Mouse (Mus musculus) lung, embryonic 15.5 days (tissue): Measurements from ENCODE around the gene Fap. TPM values are rescaled to one million over a fixed set of nuclear protein-coding genes. Genes with fewer than 3 reads are reported as not detected.

Experiments used
- ATAC-seq: fragments of 200-750 bp; cut with Nextera tagmentation; 2 replicates; pipeline ENCODE4 v1.8.0; 2017; ENCODE audit warnings: moderate number of reproducible peaks, borderline replicate concordance; ENCODE audit not compliant: low FRiP score, low TSS enrichment; ENCODE audit errors: extremely low read depth
- H3K27ac ChIP-seq: fragments of 300-500 bp; sonication (generic); 2 replicates; pipeline ENCODE4 v1.5.1; 2015; ENCODE audit warnings: moderate library complexity, mild to moderate bottlenecking, inconsistent platforms
- H3K27me3 ChIP-seq: fragments of 300-500 bp; sonication (generic); 2 replicates; pipeline ENCODE4 v1.6.1; 2015; ENCODE audit warnings: inconsistent platforms
- H3K36me3 ChIP-seq: fragments of 300-500 bp; sonication (generic); 2 replicates; pipeline ENCODE4 v1.6.1; 2015; ENCODE audit warnings: inconsistent platforms
- H3K4me1 ChIP-seq: fragments of 300-500 bp; sonication (generic); 2 replicates; pipeline ENCODE4 v1.6.1; 2015; ENCODE audit warnings: inconsistent platforms
- H3K4me2 ChIP-seq: fragments of 300-500 bp; sonication (generic); 2 replicates; pipeline ENCODE4 v1.6.1; 2015; ENCODE audit warnings: inconsistent platforms, mild to moderate bottlenecking, moderate library complexity
- H3K4me3 ChIP-seq: fragments of 300-500 bp; sonication (generic); 2 replicates; pipeline ENCODE4 v1.5.1; 2015; ENCODE audit warnings: mild to moderate bottlenecking, inconsistent platforms
- H3K9ac ChIP-seq: fragments of 300-500 bp; sonication (generic); 2 replicates; pipeline ENCODE4 v1.6.1; 2015; ENCODE audit warnings: inconsistent platforms
- H3K9me3 ChIP-seq: fragments of 300-500 bp; sonication (generic); 2 replicates; pipeline ENCODE4 v1.6.1; 2016; ENCODE audit warnings: inconsistent platforms
- WGBS: fragments of 180-500 bp; shearing (Covaris S2); methylation state at CpG from one replicate; pipeline ENCODE4 v1.1.7; 2015; 5-methylcytosine and 5-hydroxymethylcytosine counted together
- polyA plus RNA-seq: library from polyadenylated mRNA; unstranded; fragments of >200 nt; fragmentation: Nextera tagmentation; extraction: Ambion mirVana; gene quantifications from 2 replicates; pipeline ENCODE4 v1.2.1, GENCODE M21; 2015

Gene Fap
- polyA plus RNA-seq, 1 experiment from 2014 or later: 2.8 TPM

- Histone ChIP-seq H3K36me3 (no peaks in the 10 kb centered on the region), H3K9ac (no peak overlapping the region), H3K9me3 (no peaks in the 10 kb centered on the region), H3K4me3 (no peak overlapping the region), H3K4me1 (no peaks in the 10 kb centered on the region), H3K27ac (no peak overlapping the region), H3K4me2 (no peak overlapping the region), H3K27me3 (no peaks in the 10 kb centered on the region)
- WGBS: 60% methylated on average over 7 of the region's 7 CpGs
- no peak for ATAC-seq
These were observed 375 bp upstream of the Fap start for GRCm38 (mm10) chr2:62574250-62574649.

- Histone ChIP-seq H3K27me3 (no peaks in the 10 kb centered on the region), H3K4me3 (peak overlapping the region; percentile 9; the same call in 1 of the 2 replicates), H3K9me3 (no peaks in the 10 kb centered on the region), H3K27ac (no peak overlapping the region), H3K9ac (no peak overlapping the region), H3K36me3 (no peaks in the 10 kb centered on the region), H3K4me1 (no peaks in the 10 kb centered on the region), H3K4me2 (peak overlapping the region; percentile 33)
- ATAC-seq: no peak
- WGBS: 72% methylated on average over 10 of the region's 10 CpGs
These were observed 649 bp downstream of the Fap start for GRCm38 (mm10) chr2:62573099-62573752.

- Histone ChIP-seq H3K9me3 (no peaks in the 10 kb centered on the region), H3K4me1 (no peaks in the 10 kb centered on the region), H3K27me3 (no peaks in the 10 kb centered on the region), H3K4me2 (no peak overlapping the region), H3K9ac (no peak overlapping the region), H3K36me3 (no peaks in the 10 kb centered on the region), H3K4me3 (no peak overlapping the region), H3K27ac (no peak overlapping the region)
- WGBS: 86% methylated on average over 1 of the region's 1 CpGs
- no peak for ATAC-seq
These were observed 9.2 kb downstream of the Fap start for GRCm38 (mm10) chr2:62564687-62565086.

- H3K9me3 ChIP-seq: no peaks in the 10 kb centered on the region
- H3K36me3 ChIP-seq: no peaks in the 10 kb centered on the region
- H3K4me2 ChIP-seq: no peak overlapping the region
- no peak overlapping the region for H3K4me3 ChIP-seq
- no peak overlapping the region for H3K27ac ChIP-seq
- 49% methylated on average over 5 of the region's 5 CpGs for WGBS
- ATAC-seq: no peak
- H3K4me1 ChIP-seq: no peaks in the 10 kb centered on the region
- H3K9ac ChIP-seq: no peak overlapping the region
- H3K27me3 ChIP-seq: no peaks in the 10 kb centered on the region
These were observed 11.0 kb downstream of the Fap start for GRCm38 (mm10) chr2:62562661-62563485.

- Histone ChIP-seq H3K4me1 (no peaks in the 10 kb centered on the region), H3K9ac (no peak overlapping the region), H3K27ac (no peak overlapping the region), H3K36me3 (no peaks in the 10 kb centered on the region), H3K4me3 (no peak overlapping the region), H3K9me3 (no peaks in the 10 kb centered on the region), H3K27me3 (no peaks in the 10 kb centered on the region), H3K4me2 (no peak overlapping the region)
- no peak for ATAC-seq
- 67% methylated on average over 2 of the region's 2 CpGs for WGBS
These were observed 16.5 kb downstream of the Fap start for GRCm38 (mm10) chr2:62557417-62557816.

- Histone ChIP-seq H3K27me3 (no peaks in the 10 kb centered on the region), H3K4me2 (no peak overlapping the region), H3K4me3 (no peak overlapping the region), H3K36me3 (no peaks in the 10 kb centered on the region), H3K9ac (no peak overlapping the region), H3K27ac (no peak overlapping the region), H3K4me1 (no peaks in the 10 kb centered on the region), H3K9me3 (no peaks in the 10 kb centered on the region)
- ATAC-seq: no peak
- WGBS: 87% methylated on average over 9 of the region's 9 CpGs
These were observed 17.5 kb downstream of the Fap start for GRCm38 (mm10) chr2:62556349-62556748.

GRCm38 (mm10) chr2:62549659-62550058 lies 24.2 kb downstream of the Fap start:
- H3K27me3 ChIP-seq: no peaks in the 10 kb centered on the region
- no peak overlapping the region for H3K4me2 ChIP-seq
- H3K9me3 ChIP-seq: no peaks in the 10 kb centered on the region
- no peak for ATAC-seq
- no peaks in the 10 kb centered on the region for H3K4me1 ChIP-seq
- 74% methylated on average over 3 of the region's 3 CpGs for WGBS
- H3K27ac ChIP-seq: no peak overlapping the region
- no peaks in the 10 kb centered on the region for H3K36me3 ChIP-seq
- H3K4me3 ChIP-seq: no peak overlapping the region
- H3K9ac ChIP-seq: no peak overlapping the region

GRCm38 (mm10) chr2:62549131-62549530 lies 24.7 kb downstream of the Fap start:
- Histone ChIP-seq H3K4me3 (no peak overlapping the region), H3K36me3 (no peaks in the 10 kb centered on the region), H3K9me3 (no peaks in the 10 kb centered on the region), H3K27me3 (no peaks in the 10 kb centered on the region), H3K9ac (no peak overlapping the region), H3K27ac (no peak overlapping the region), H3K4me1 (no peaks in the 10 kb centered on the region), H3K4me2 (no peak overlapping the region)
- ATAC-seq: no peak
- 61% methylated on average over 4 of the region's 4 CpGs for WGBS

GRCm38 (mm10) chr2:62548104-62548503 lies 25.8 kb downstream of the Fap start:
- H3K9me3 ChIP-seq: no peaks in the 10 kb centered on the region
- no peak overlapping the region for H3K4me2 ChIP-seq
- no peak overlapping the region for H3K4me3 ChIP-seq
- no peaks in the 10 kb centered on the region for H3K36me3 ChIP-seq
- H3K27me3 ChIP-seq: no peaks in the 10 kb centered on the region
- WGBS: 90% methylated on average over 5 of the region's 5 CpGs
- H3K9ac ChIP-seq: no peak overlapping the region
- H3K4me1 ChIP-seq: no peaks in the 10 kb centered on the region
- H3K27ac ChIP-seq: no peak overlapping the region
- ATAC-seq: no peak

GRCm38 (mm10) chr2:62535483-62535882 lies 38.4 kb downstream of the Fap start:
- Histone ChIP-seq H3K9me3 (no peaks in the 10 kb centered on the region), H3K27ac (no peak overlapping the region), H3K4me2 (no peak overlapping the region), H3K27me3 (no peaks in the 10 kb centered on the region), H3K36me3 (no peaks in the 10 kb centered on the region), H3K4me3 (no peak overlapping the region), H3K4me1 (no peaks in the 10 kb centered on the region), H3K9ac (no peak overlapping the region)
- ATAC-seq: no peak
- WGBS: 44% methylated on average over 8 of the region's 8 CpGs

GRCm38 (mm10) chr2:62531065-62531464 lies 42.8 kb downstream of the Fap start:
- 18% methylated on average over 1 of the region's 1 CpGs for WGBS
- H3K9ac ChIP-seq: no peak overlapping the region
- ATAC-seq: no peak

GRCm38 (mm10) chr2:62526399-62526798 lies 47.5 kb downstream of the Fap start:
- H3K27me3 ChIP-seq: no peaks in the 10 kb centered on the region
- no peaks in the 10 kb centered on the region for H3K9me3 ChIP-seq
- 85% methylated on average over 9 of the region's 9 CpGs for WGBS
- no peak overlapping the region for H3K4me2 ChIP-seq
- no peak overlapping the region for H3K4me3 ChIP-seq
- no peak overlapping the region for H3K9ac ChIP-seq
- no peaks in the 10 kb centered on the region for H3K4me1 ChIP-seq
- no peak overlapping the region for H3K27ac ChIP-seq
- no peaks in the 10 kb centered on the region for H3K36me3 ChIP-seq
- no peak for ATAC-seq

More at GRCm38 (mm10) chr2:62531065-62531464, 42.8 kb downstream of the Fap start:
- Histone ChIP-seq H3K27me3 (no peaks in the 10 kb centered on the region), H3K4me2 (no peak overlapping the region), H3K4me3 (no peak overlapping the region), H3K4me1 (no peaks in the 10 kb centered on the region), H3K9me3 (no peaks in the 10 kb centered on the region), H3K36me3 (no peaks in the 10 kb centered on the region), H3K27ac (no peak overlapping the region)
